Mouse (Mus musculus) left cerebral cortex, adult 2 months (tissue): ENCODE results near the gene Znrf1. TPM values are rescaled to one million over a fixed set of nuclear protein-coding genes. Genes with fewer than 3 reads are reported as not detected.

Experiments
- DNase-seq, 2 experiments: peaks; one replicate each; pipeline ENCODE4 v3.0.0; 2021 to 2022; ENCODE audit warnings: low spot score in 2 of 2, mixed read lengths in 1 of 2; ENCODE audit errors: extremely low spot score in 1 of 2
- H3K27ac ChIP-seq: fragments of 200-600 bp; 2 replicates; pipeline ENCODE4 v1.8.1; 2022
- H3K4me3 ChIP-seq: fragments of 200-600 bp; 2 replicates; pipeline ENCODE4 v1.8.1; 2022
- CTCF ChIP-seq: fragments of 200-600 bp; IDR thresholded peaks from 2 replicates; pipeline ENCODE4 v1.8.1; 2022; ENCODE audit warnings: antibody characterized with exemption, mild to moderate bottlenecking, moderate library complexity
- intact Hi-C: fragments of 180-260 bp; cut with DNase I; formaldehyde crosslinking; loops from one replicate; pipeline ENCODE4 v1.15.1; 2025
- total RNA-seq, 2 experiments: library from RNA; stranded (reverse); gene quantifications; 2 replicates each; pipeline ENCODE4 v1.2.3; 2021

Znrf1 gene
- total RNA-seq, 2 experiments from 2014 or later: 166 to 171 TPM

- TF ChIP-seq CTCF: no peak
- peak in 1 of 2 experiments; percentile 40 for DNase-seq
- intact Hi-C loops: loop anchor here (1.0 kb wide), 1 partner anchor 90 kb away; the partner anchor contains the start of gene Znrf1
- H3K4me3 ChIP-seq: no peak overlapping the region
- peak overlapping the region; percentile 86 for H3K27ac ChIP-seq
Measured at GRCm38 (mm10) chr8:111626528-111626820, 90.6 kb downstream of the Znrf1 start.

GRCm38 (mm10) chr8:111626933-111627332, 91.0 kb downstream of the Znrf1 start:
- peak overlapping the region; percentile 61 for H3K27ac ChIP-seq
- TF ChIP-seq CTCF: no peak
- intact Hi-C loops: loop anchor here (1.0 kb wide), 1 partner anchor 91 kb away; the partner anchor contains the start of gene Znrf1
- no peak for DNase-seq
- H3K4me3 ChIP-seq: no peak overlapping the region

- no peak for TF ChIP-seq CTCF
- no peak overlapping the region for H3K4me3 ChIP-seq
- intact Hi-C loops: no loop called here
- H3K27ac ChIP-seq: no peak overlapping the region
- no peak for DNase-seq
Measured at GRCm38 (mm10) chr8:111627923-111628322, 92.0 kb downstream of the Znrf1 start.

- no peak for DNase-seq
- TF ChIP-seq CTCF: no peak
- no peak overlapping the region for H3K27ac ChIP-seq
- H3K4me3 ChIP-seq: no peak overlapping the region
- intact Hi-C loops: no loop called here
Measured at GRCm38 (mm10) chr8:111628401-111628800, 92.5 kb downstream of the Znrf1 start.

- Histone ChIP-seq H3K4me3 (no peak overlapping the region), H3K27ac (no peak overlapping the region)
- no peak for TF ChIP-seq CTCF
- intact Hi-C loops: no loop called here
- DNase-seq: no peak
Measured at GRCm38 (mm10) chr8:111628894-111629501, 93.1 kb downstream of the Znrf1 start.

GRCm38 (mm10) chr8:111630105-111630521, 94.2 kb downstream of the Znrf1 start, which contains the start of gene Ldhd:
TSS of gene Ldhd (minus strand) at chr8:111630374.
- no peak for TF ChIP-seq CTCF
- DNase-seq: peak in 1 of 2 experiments; percentile 53
- intact Hi-C loops: no loop called here
- Histone ChIP-seq H3K4me3 (peak within 1 kb of the TSS; percentile 62), H3K27ac (peak within 1 kb of the TSS; percentile 92)

- no peak for DNase-seq
- no peak for TF ChIP-seq CTCF
- H3K4me3 ChIP-seq: no peak overlapping the region
- peak overlapping the region; percentile 8; the same call in 1 of the 2 replicates for H3K27ac ChIP-seq
- intact Hi-C loops: loop anchor here (1.0 kb wide), 1 partner anchor 12 kb away; the partner anchor contains the start of gene Zfp1
Measured at GRCm38 (mm10) chr8:111631589-111631988, 95.7 kb downstream of the Znrf1 start.

GRCm38 (mm10) chr8:111632976-111633375, 97.1 kb downstream of the Znrf1 start:
- no peak for DNase-seq
- intact Hi-C loops: no loop called here
- H3K4me3 ChIP-seq: no peak overlapping the region
- H3K27ac ChIP-seq: no peak overlapping the region
- TF ChIP-seq CTCF: no peak

- Histone ChIP-seq H3K4me3 (no peak overlapping the region), H3K27ac (no peak overlapping the region)
- no peak for TF ChIP-seq CTCF
- intact Hi-C loops: no loop called here
- no peak for DNase-seq
Measured at GRCm38 (mm10) chr8:111638086-111638485, 102.2 kb downstream of the Znrf1 start.

GRCm38 (mm10) chr8:111641064-111641463, 105.2 kb downstream of the Znrf1 start:
- DNase-seq: no peak
- Histone ChIP-seq H3K4me3 (no peak overlapping the region), H3K27ac (no peak overlapping the region)
- intact Hi-C loops: loop anchor here (5.0 kb wide), 1 partner anchor 104 kb away; the partner anchor contains the start of gene Znrf1
- TF ChIP-seq CTCF: no peak

- no peak for TF ChIP-seq CTCF
- H3K4me3 ChIP-seq: peak overlapping the region; percentile 74; the same call in 1 of the 2 replicates
- no peak overlapping the region for H3K27ac ChIP-seq
- no peak for DNase-seq
- intact Hi-C loops: loop anchor here (5.0 kb wide), 1 partner anchor 105 kb away; the partner anchor contains the start of gene Znrf1
Measured at GRCm38 (mm10) chr8:111642496-111642895, 106.6 kb downstream of the Znrf1 start.

GRCm38 (mm10) chr8:111642939-111643263, 107.0 kb downstream of the Znrf1 start:
- intact Hi-C loops: loop anchor here (1.0 to 5.0 kb wide), 2 partner anchors 12 to 106 kb away; partner anchors contain the start of gene Znrf1
- H3K4me3 ChIP-seq: peak overlapping the region; percentile 74
- no peak for DNase-seq
- H3K27ac ChIP-seq: peak overlapping the region; percentile 100
- TF ChIP-seq CTCF: no peak
